Mouse (Mus musculus): ENCODE measurements at regions not wholly inside any gene's neighbourhood (a gene's known extent, or its start where the extent isn't known, plus 50 kb on each side); places are given as distances from the start of the nearest gene placed in this dataset.

DNA sequence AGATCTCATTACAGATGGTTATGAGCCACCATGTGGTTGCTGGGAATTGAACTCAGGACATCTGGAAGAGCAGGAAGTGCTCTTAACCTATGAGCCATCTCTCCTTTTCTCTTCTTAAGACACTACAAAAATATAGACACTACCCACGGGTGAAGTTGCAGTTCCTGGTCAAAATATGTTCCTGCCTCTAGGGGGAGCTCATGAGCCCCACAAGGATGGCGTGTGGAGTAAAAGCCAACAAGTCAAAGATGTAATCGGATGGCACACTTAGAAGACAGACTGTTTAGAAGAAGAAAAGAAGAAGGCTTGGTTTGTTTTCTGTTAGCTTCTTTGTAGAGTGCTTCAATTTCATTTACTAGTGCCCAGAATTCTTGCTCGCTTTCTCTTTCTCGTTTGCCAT is 161.7 kb downstream of the Minar1 start:
- no peak overlapping the region for H3K9ac ChIP-seq (replicated peaks; ENCODE audit: low read depth, low read length)
- H3K27ac ChIP-seq (ENCODE audit: low read length) = no peak overlapping the region
- H3K27me3 ChIP-seq (replicated peaks; ENCODE audit: control insufficient read depth, insufficient read depth, low read length) = no peaks in the 10 kb centered on the region
- no peaks in the 10 kb centered on the region for H3K9me3 ChIP-seq (ENCODE audit: control insufficient read depth, low read length)
- no peaks in the 10 kb centered on the region for H3K4me1 ChIP-seq (replicated peaks; ENCODE audit: control insufficient read depth, insufficient read depth, low read length)
- H3K4me3 ChIP-seq (replicated peaks; ENCODE audit: low read length) = no peak overlapping the region
- H3K4me2 ChIP-seq (ENCODE audit: low read length) = no peak overlapping the region
- H3K36me3 ChIP-seq (ENCODE audit: control insufficient read depth, insufficient read depth) = no peaks in the 10 kb centered on the region
- WGBS = 44% methylated on average over 5 of the region's 5 CpGs
- no peak for ATAC-seq

DNA sequence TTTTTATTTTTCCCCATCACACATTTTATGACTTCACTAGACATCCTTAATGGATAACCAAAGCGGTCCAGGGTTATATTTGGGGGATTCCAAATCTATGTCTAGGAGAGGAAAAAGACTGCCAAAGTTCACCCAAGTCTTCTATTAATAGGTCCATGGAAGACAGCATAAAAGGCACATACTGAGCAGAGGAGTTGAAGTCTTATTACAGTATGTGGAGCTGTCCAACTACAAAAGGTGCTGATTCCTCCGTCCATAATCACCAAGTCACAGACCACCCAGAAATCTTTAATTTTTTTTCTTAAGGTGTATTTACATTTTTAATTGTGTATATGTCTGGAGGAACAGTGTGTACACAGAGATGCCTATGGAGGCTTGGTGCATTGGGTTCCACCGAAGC is 166.3 kb downstream of the Minar1 start:
- Histone ChIP-seq H3K27me3 (replicated peaks; ENCODE audit: control insufficient read depth, insufficient read depth, low read length) (no peaks in the 10 kb centered on the region), H3K4me3 (replicated peaks; ENCODE audit: low read length) (no peak overlapping the region), H3K9me3 (ENCODE audit: control insufficient read depth, low read length) (no peaks in the 10 kb centered on the region), H3K36me3 (ENCODE audit: control insufficient read depth, insufficient read depth) (no peaks in the 10 kb centered on the region), H3K4me1 (replicated peaks; ENCODE audit: control insufficient read depth, insufficient read depth, low read length) (no peaks in the 10 kb centered on the region), H3K27ac (ENCODE audit: low read length) (no peak overlapping the region), H3K9ac (replicated peaks; ENCODE audit: low read depth, low read length) (no peak overlapping the region), H3K4me2 (ENCODE audit: low read length) (no peak overlapping the region)
- ATAC-seq = no peak
- WGBS = 90% methylated on average over 3 of the region's 3 CpGs

DNA sequence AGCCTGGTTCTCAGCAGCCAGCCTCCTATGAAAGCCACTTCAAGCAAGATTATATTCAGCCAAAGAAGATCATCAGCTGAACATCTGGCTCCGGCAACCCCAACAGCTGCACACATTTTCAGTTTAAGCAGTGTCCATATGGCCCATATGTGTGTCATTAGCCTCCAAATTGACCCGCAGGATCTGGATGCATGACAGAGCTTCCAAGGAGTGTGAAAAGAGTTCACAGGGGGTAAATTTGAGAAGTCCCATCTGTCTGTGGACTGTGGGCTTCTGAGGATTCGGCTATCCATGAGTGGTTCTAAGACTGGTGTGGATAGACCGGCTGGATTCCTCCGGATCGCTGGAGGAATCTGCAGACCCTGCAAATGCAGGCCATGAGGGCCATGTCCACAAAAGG is 173.3 kb downstream of the Minar1 start:
- H3K4me2 ChIP-seq (ENCODE audit: low read length) = no peak overlapping the region
- WGBS = 93% methylated on average over 6 of the region's 6 CpGs

More for the DNA sequence above, 173.3 kb downstream of the Minar1 start:
- no peak overlapping the region for H3K27ac ChIP-seq (ENCODE audit: low read length)
- no peak overlapping the region for H3K4me3 ChIP-seq (replicated peaks; ENCODE audit: low read length)
- no peaks in the 10 kb centered on the region for H3K27me3 ChIP-seq (replicated peaks; ENCODE audit: control insufficient read depth, insufficient read depth, low read length)
- ATAC-seq = no peak
- no peaks in the 10 kb centered on the region for H3K9me3 ChIP-seq (ENCODE audit: control insufficient read depth, low read length)
- no peaks in the 10 kb centered on the region for H3K36me3 ChIP-seq (ENCODE audit: control insufficient read depth, insufficient read depth)
- H3K9ac ChIP-seq (replicated peaks; ENCODE audit: low read depth, low read length) = no peak overlapping the region
- H3K4me1 ChIP-seq (replicated peaks; ENCODE audit: control insufficient read depth, insufficient read depth, low read length) = no peaks in the 10 kb centered on the region
